Mouse (Mus musculus) midbrain, postnatal 0 days (tissue): ENCODE results near the gene Cabp7. TPM values are rescaled to one million over a fixed set of nuclear protein-coding genes. Genes with fewer than 3 reads are reported as not detected.

ENCODE experiments used
- ATAC-seq: fragments of 200-750 bp; cut with Nextera tagmentation; 2 replicates; pipeline ENCODE4 v1.8.0; 2017; ENCODE audit warnings: moderate number of reproducible peaks, mild to moderate bottlenecking, moderate TSS enrichment, moderate library complexity; ENCODE audit not compliant: low FRiP score
- DNase-seq: peaks from one replicate; pipeline ENCODE4 v3.0.0-alpha.2; 2015; ENCODE audit warnings: low spot score
- H3K27ac ChIP-seq: fragments of 300-500 bp; sonication (generic); 2 replicates; pipeline ENCODE4 v1.5.1; 2014; ENCODE audit warnings: low read depth, mild to moderate bottlenecking, low read length, mixed read lengths
- H3K27me3 ChIP-seq: fragments of 300-500 bp; sonication (generic); 2 replicates; pipeline ENCODE4 v1.6.1; 2014; ENCODE audit warnings: low read length, control low read depth, mixed read lengths; ENCODE audit not compliant: insufficient read depth
- H3K36me3 ChIP-seq: fragments of 300-500 bp; sonication (generic); 2 replicates; pipeline ENCODE4 v1.6.1; 2014; ENCODE audit warnings: low read length, control low read depth, mixed read lengths; ENCODE audit not compliant: insufficient read depth
- H3K4me1 ChIP-seq: fragments of 300-500 bp; sonication (generic); 2 replicates; pipeline ENCODE4 v1.6.1; 2014; ENCODE audit warnings: mild to moderate bottlenecking, control low read depth, antibody characterized with exemption, low read length, mixed read lengths; ENCODE audit not compliant: insufficient read depth
- H3K4me2 ChIP-seq: fragments of 300-500 bp; sonication (generic); 2 replicates; pipeline ENCODE4 v1.6.1; 2014; ENCODE audit warnings: low read depth, mild to moderate bottlenecking, low read length, mixed read lengths; ENCODE audit not compliant: poor library complexity, severe bottlenecking
- H3K4me3 ChIP-seq: fragments of 300-500 bp; sonication (generic); 2 replicates; pipeline ENCODE4 v1.5.1; 2014; ENCODE audit warnings: low read depth, mild to moderate bottlenecking, low read length, moderate library complexity
- H3K9ac ChIP-seq: fragments of 300-500 bp; sonication (generic); replicated peaks from 2 replicates; pipeline ENCODE4 v1.6.1; 2014; ENCODE audit warnings: mild to moderate bottlenecking, low read length, moderate library complexity, mixed read lengths; ENCODE audit not compliant: poor library complexity, severe bottlenecking
- H3K9me3 ChIP-seq: fragments of 300-500 bp; sonication (generic); 2 replicates; pipeline ENCODE4 v1.6.1; 2016; ENCODE audit warnings: low read length, control low read depth
- CTCF ChIP-seq: IDR thresholded peaks from 2 replicates; pipeline ENCODE4 v1.5.1; 2016; ENCODE audit warnings: antibody characterized with exemption, mild to moderate bottlenecking
- WGBS: fragments of 180-500 bp; shearing (Covaris S2); extraction: QIAGEN DNeasy Blood & Tissue Kit; methylation state at CpG from one replicate; pipeline ENCODE4 v1.1.7; 2014; 5-methylcytosine and 5-hydroxymethylcytosine counted together
- polyA plus RNA-seq: library from polyadenylated mRNA; unstranded; fragments of >200 nt; fragmentation: Nextera tagmentation; extraction: Ambion mirVana; gene quantifications from 2 replicates; pipeline ENCODE4 v1.2.1, GENCODE M21; 2015
- total RNA-seq: library from RNA; depleted of rRNA; stranded (reverse); fragments of >200 nt; gene quantifications from 2 replicates; pipeline ENCODE4 v1.2.3, GENCODE M21; 2014; rRNA removed

The Cabp7 gene
- total RNA-seq (13.1 and 15.7 TPM in 2 replicates), polyA plus RNA-seq (1.8 and 2.1 TPM in 2 replicates)

DNA sequence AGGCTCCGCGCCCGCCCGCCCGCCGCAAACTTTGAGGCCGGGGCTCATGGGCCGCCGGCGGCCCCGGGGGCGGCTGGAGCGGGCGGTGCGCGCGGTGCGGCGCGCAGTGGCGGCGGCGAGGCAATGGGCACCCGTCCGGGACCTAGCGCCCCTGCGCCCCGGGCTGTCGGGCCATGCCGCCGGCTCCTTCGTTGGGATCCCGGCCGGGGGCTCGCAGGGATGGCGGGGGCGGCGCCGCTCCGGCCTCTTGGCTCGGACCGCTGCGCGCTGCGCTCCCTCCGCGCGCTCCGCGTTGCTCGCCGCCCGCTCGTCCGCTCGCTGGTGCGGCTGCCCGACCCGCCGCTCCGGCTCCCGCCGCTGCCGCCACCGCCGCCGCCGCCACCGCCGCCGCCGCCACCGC lies at the start of gene Cabp7:
Gene Cabp7 (minus strand): TSS at position 46 of the 400 bp plus-strand sequence.
- ATAC-seq (peak; percentile 14; the same call in 1 of the 2 replicates), DNase-seq (no peak)
- Histone ChIP-seq H3K4me3 (peak within 1 kb of the TSS; percentile 67), H3K4me2 (peak within 1 kb of the TSS; percentile 99), H3K27me3 (peaks cover 48% of the 10 kb centered on the region; the same call in 1 of the 2 replicates), H3K36me3 (no peaks in the 10 kb centered on the region), H3K9me3 (no peaks in the 10 kb centered on the region), H3K4me1 (0 out of 2 replicates have a peak, but pooled peaks cover 3% of the 10 kb centered on the region), H3K27ac (no peak within 1 kb of the TSS), H3K9ac (peak within 1 kb of the TSS; percentile 61)
- TF ChIP-seq CTCF: no peak
- WGBS: under 1% methylated on average over 25 of the region's 73 CpGs

GRCm38 (mm10) chr11:4793006-4793405 lies 46.4 kb upstream of the Cabp7 start:
- ATAC-seq (no peak), DNase-seq (no peak)
- H3K9ac ChIP-seq: no peak overlapping the region
- TF ChIP-seq CTCF: no peak
- no peak overlapping the region for H3K4me3 ChIP-seq
- WGBS: 48% methylated on average over 3 of the region's 3 CpGs
- peaks cover 17% of the 10 kb centered on the region for H3K36me3 ChIP-seq
- no peaks in the 10 kb centered on the region for H3K9me3 ChIP-seq
- no peak overlapping the region for H3K4me2 ChIP-seq
- peaks cover 3% of the 10 kb centered on the region; the same call in 1 of the 2 replicates for H3K4me1 ChIP-seq
- no peaks in the 10 kb centered on the region for H3K27me3 ChIP-seq
- no peak overlapping the region for H3K27ac ChIP-seq

DNA sequence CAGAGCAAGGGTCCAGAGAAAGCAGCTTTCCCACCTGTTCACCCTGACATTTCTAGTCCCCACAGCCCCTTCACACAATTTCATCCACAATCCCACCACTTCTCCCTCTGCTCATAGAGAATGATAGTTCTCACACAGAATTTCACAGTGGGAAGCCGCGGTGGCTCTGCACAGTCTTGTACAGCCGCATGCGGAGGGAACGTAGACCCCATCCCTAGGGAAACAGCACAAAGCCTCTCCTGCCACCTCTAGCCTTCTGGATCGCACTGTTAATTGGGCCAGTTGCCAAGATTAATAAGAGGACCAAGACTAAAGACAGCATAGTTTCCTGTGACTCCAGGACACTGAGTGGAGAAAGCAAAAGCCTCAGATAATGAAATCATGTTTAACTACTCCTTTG lies 45.0 kb upstream of the Cabp7 start:
- Histone ChIP-seq H3K27me3 (no peaks in the 10 kb centered on the region), H3K9ac (no peak overlapping the region), H3K4me3 (no peak overlapping the region), H3K27ac (no peak overlapping the region), H3K4me1 (peaks cover 3% of the 10 kb centered on the region; the same call in 1 of the 2 replicates), H3K9me3 (no peaks in the 10 kb centered on the region), H3K36me3 (peaks cover 29% of the 10 kb centered on the region), H3K4me2 (no peak overlapping the region)
- no peak for ATAC-seq
- 24% methylated on average over 6 of the region's 6 CpGs for WGBS
- DNase-seq: peak; percentile 43
- no peak for TF ChIP-seq CTCF

DNA sequence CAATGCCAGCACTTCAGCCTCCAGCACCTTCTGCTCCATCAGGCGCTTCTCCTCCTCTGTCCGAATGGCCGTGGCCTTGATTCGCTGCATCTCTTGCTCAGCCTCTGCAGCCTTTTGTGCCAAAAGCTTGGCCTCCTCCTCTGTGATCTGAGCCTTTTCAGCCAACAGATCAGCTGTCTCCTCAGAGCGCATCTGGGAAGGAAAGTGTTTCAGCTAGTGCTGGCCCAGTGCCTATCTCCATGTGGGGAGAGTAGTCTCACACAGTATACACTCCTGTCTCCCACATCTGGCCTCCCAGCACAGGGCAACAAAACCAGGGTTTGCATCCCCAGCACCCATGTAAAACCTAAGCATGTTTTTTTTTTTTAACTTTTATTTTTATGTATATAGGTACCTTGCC lies 43.1 kb upstream of the Cabp7 start:
- Histone ChIP-seq H3K4me3 (no peak overlapping the region), H3K9ac (no peak overlapping the region), H3K36me3 (peaks cover 39% of the 10 kb centered on the region), H3K27ac (no peak overlapping the region), H3K4me1 (peaks cover 3% of the 10 kb centered on the region; the same call in 1 of the 2 replicates), H3K9me3 (no peaks in the 10 kb centered on the region), H3K4me2 (no peak overlapping the region), H3K27me3 (no peaks in the 10 kb centered on the region)
- no peak for ATAC-seq
- no peak for TF ChIP-seq CTCF
- DNase-seq: no peak
- 87% methylated on average over 5 of the region's 5 CpGs for WGBS

DNA sequence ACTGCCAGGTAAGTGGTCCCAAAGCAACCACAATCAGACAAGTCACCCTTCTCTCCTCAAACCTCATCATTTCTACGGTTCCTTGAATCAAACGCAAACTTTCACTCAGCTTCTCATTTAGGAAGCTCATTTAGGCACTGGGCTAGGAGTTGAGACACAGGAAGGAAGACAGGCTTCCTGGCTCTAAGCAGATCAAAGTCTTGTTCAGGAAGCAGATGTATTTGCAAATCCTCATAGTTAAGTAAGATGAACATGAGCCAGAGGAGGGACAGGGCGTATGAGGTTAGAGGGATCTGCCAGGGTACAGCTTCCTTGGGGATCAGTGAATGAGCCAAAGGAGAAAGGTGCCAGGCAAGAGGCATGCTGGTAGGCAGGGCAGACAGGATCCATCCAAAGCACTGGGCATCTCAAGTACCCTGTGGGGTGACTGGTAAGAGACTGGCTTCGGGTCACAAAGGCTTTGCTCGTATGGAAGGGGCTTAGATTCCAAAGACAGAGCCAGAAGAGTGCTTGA lies 38.1 kb upstream of the Cabp7 start:
- Histone ChIP-seq H3K27me3 (no peaks in the 10 kb centered on the region), H3K36me3 (peaks cover 58% of the 10 kb centered on the region), H3K4me2 (no peak overlapping the region), H3K9me3 (no peaks in the 10 kb centered on the region), H3K27ac (no peak overlapping the region), H3K9ac (no peak overlapping the region), H3K4me1 (no peaks in the 10 kb centered on the region), H3K4me3 (no peak overlapping the region)
- no peak for ATAC-seq
- no peak for TF ChIP-seq CTCF
- WGBS: 82% methylated on average over 5 of the region's 5 CpGs
- no peak for DNase-seq

DNA sequence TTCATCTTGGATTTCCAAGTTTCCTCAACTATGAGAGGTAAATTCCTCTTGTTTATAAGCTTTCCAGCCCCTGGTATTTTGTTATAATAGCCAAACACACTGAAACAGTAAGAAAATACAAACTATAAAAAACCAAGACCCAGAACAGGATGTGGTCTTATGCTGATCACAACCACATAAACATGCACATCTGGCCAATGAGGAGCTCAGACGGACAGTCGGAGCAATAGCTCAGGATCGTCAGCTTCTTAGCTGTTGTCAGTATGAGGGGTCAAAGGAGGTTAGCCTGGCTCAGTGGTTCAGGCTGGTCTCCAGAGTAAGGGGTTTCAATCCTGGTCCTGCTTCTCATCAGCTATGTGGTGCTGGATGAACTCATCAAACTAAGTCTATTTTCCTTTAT lies 36.5 kb upstream of the Cabp7 start:
- WGBS: 84% methylated on average over 3 of the region's 3 CpGs
- TF ChIP-seq CTCF: no peak
- no peak overlapping the region for H3K4me3 ChIP-seq
- peaks cover 57% of the 10 kb centered on the region for H3K36me3 ChIP-seq
- ATAC-seq (no peak), DNase-seq (no peak)
- H3K4me2 ChIP-seq: no peak overlapping the region
- H3K27ac ChIP-seq: no peak overlapping the region
- H3K4me1 ChIP-seq: no peaks in the 10 kb centered on the region
- no peak overlapping the region for H3K9ac ChIP-seq
- no peaks in the 10 kb centered on the region for H3K27me3 ChIP-seq
- H3K9me3 ChIP-seq: no peaks in the 10 kb centered on the region
